Mouse (Mus musculus): ENCODE data around the gene Lrrc8a.

Lrrc8a gene

DNA sequence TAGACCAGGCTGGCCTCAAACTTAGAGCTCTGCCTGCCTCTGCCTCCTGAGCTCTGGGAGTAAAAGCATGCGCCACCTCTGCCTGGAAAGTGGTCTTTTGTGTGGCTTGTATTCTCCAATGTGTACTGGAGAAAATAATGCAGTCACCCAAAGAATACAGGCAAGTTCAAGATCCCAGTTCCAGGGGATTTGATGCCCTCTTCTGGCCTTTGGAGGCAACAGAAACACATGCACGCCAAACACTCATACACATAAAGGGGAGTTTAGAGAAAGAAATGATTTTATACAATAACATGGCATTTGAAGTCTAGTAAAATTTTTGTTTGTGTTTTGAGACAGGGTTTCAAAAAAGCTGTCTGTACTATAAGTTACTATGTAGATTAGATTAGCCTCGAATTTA, 62.0 kb downstream of the Lrrc8a start:
- DNase-seq (ENCODE audit: low spot score in 2 of 2) = no peak

GRCm38 (mm10) chr2:30299966-30300365, 62.5 kb downstream of the Lrrc8a start:
- no peak for DNase-seq (ENCODE audit: low spot score in 2 of 2)

DNA sequence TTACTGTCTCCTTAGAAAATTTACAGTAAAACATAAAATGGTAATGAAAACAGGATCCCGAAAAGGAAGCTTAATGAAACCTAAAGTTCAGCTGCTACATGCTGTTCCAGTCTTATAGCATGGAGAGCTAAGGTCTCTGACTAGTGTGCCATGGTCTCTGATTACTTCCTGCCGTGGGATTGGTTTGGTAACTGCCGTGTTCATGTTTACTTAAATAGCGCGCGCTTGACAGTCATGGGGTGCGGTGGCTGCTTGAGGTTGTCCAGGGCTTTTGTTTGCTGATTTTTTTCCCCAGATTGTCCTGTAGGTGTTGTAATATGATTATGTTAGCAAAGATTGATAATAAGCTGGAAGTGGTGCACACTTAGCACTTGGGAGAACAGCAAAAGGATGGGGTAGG, 68.6 kb downstream of the Lrrc8a start:
- DNase-seq (ENCODE audit: low spot score in 2 of 2) = no peak

DNA sequence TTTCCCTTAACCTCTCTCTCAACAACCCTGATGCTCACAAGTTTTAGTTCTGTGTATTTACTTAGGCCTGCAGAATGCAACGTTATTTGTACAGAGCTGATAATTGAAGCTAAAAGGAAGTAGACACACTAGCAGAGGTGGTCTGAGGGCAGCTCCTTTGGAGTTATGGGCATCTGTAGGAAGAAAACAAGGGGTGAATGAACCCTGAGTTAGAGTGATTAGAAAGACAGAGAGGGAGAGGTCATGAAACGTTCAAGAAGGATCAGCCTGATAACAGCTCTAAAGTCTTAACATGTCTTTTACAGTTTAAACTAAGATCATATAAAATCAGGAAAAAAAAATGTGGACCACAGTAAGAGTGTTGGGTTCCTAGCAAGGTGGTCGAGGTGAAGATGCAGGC, 71.8 kb downstream of the Lrrc8a start:
- DNase-seq (ENCODE audit: low spot score in 2 of 2) = no peak

DNA sequence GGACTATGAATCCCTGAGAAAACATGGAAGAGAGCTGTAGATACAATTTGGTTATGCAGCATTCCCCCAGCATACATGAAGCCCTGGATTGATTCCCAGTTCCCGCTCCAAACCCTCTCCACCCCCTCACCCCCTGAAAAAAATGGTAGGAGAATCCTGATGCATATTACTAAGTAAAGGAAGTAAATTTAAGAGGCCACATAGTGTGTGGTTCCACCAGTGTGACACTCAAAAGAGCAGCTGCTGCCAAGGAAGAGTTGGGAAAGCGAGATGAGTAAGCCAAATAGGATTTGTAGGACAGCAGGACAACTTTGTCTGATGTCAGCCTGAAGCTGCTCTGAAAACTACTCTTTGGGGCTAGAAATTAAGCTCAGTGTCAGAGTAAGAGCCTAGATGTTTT, 74.0 kb downstream of the Lrrc8a start:
- DNase-seq (ENCODE audit: low spot score in 2 of 2) = no peak

All from right cerebral cortex, postnatal 10 days (tissue).